Mouse (Mus musculus): Measurements from ENCODE around the gene Adam19.

DNA sequence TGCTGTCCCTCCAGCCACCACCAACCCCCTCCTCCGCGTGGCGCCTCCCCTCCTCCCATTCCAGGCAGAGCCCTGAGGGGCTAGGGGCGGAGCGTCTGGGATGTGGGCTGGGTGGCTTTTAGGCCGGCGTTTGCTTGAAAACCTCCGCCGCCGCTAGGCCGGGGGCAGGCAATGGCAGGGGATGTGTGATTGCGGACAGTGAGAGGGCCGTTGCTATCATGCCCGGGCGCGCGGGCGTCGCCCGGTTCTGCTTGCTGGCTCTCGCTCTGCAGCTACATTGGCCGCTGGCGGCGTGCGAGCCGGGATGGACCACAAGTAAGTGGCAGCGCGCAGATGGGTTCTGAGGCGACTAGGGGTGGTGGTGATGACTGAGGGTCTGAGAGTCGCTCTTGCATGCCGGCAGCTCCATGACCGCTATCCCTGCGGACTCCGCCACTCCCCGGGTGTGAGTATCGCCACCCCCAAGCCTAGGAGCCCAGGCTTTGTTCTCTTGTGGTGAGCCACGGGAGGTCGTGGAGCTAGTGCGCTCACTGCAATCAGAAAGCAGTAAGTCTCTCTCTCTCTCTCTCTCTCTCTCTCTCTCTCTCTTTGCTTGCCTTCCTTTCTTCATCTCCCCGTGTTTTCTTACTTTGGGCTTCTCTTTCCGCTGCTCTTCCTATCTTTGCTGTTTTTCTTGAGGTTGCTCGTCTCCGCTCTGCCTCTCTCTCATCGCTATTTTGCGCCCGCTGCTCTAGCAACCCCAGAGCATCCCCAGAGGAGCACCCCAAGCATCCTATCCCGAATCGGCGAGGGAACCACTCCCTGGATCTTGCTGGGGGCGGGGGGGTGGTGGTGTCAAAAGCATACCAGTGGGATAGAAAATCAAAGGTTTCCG lies at the start of gene Adam19:
- TF ChIP-seq POLR2AphosphoS2 (IDR thresholded peaks at IDR 0.05; ENCODE audit: low read depth, low read length): no peak
- TF ChIP-seq ZMIZ1 (IDR thresholded peaks at IDR 0.05; ENCODE audit: low read depth, low read length): no peak
- no peak for TF ChIP-seq USF1 (IDR thresholded peaks at IDR 0.05; ENCODE audit: low read depth, low read length)
- TF ChIP-seq POLR2A (IDR thresholded peaks at IDR 0.05; ENCODE audit: low read depth, low read length): no peak
